Mouse (Mus musculus) CD4-positive, CD25-positive, alpha-beta regulatory T cell, adult 2 months (primary cell): ENCODE measurements around the gene Fam180a.
"Not testable (repeated sequence)": the region's sequence is repeated elsewhere in the genome, so short reads cannot be mapped to it uniquely, and the experiment has no call there.

Source experiments
- DNase-seq: peaks from one replicate; pipeline ENCODE4 v3.0.0-alpha.2; 2012; ENCODE audit warnings: low read depth, low spot score

Gene Fam180a

GRCm38 (mm10) chr6:35326111-35326515 lies at the start of gene Fam180a:
Gene Fam180a, minus strand, starts transcription at chr6:35326141.
- no peak for DNase-seq

DNA sequence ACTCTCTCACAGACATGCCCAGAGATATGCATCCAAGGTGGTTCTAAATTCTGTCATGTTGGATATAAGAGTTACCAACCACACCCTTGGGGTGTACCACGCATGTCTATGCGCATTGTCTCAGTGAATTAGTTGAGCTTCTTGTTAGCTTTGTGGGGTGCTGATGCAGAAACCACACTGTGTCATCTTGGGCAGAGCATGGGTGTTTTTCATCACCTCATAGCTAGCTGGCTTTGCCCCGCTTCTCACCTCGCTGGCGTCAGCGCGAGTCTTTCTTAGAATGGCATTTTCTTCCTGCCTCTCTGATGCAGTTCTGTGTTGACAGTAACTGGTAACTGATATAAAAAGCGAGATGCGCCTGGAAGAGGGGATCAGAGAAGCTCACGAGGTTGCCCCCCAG lies 48.1 kb upstream of the Fam180a start:
- DNase-seq = no peak

DNA sequence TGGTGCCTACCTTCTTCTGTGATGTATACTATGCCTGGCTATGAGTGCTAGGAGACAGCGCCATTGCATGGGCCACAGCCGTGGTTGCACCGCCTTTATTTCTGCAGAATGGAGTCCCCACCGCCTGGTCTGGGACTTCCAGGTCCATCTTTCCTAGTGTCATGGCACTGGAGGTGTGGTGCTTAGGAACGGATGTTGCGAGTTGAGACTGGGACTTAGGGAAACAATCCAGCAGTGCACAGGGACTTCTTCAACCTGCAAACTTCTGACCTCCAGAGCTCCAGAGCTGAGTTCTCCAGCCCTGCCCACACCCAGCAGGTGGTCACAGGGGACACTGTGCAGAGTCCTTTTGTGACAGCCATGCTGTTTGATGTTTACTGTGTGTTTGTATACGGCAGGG lies 44.4 kb upstream of the Fam180a start:
- no peak for DNase-seq

GRCm38 (mm10) chr6:35369578-35370282 lies 43.8 kb upstream of the Fam180a start:
- not testable (repeated sequence) for DNase-seq

GRCm38 (mm10) chr6:35362596-35362995 lies 36.7 kb upstream of the Fam180a start:
- no peak for DNase-seq

GRCm38 (mm10) chr6:35355320-35355719 lies 29.4 kb upstream of the Fam180a start:
- no peak for DNase-seq

GRCm38 (mm10) chr6:35354622-35354998 lies 28.7 kb upstream of the Fam180a start:
- DNase-seq = no peak

DNA sequence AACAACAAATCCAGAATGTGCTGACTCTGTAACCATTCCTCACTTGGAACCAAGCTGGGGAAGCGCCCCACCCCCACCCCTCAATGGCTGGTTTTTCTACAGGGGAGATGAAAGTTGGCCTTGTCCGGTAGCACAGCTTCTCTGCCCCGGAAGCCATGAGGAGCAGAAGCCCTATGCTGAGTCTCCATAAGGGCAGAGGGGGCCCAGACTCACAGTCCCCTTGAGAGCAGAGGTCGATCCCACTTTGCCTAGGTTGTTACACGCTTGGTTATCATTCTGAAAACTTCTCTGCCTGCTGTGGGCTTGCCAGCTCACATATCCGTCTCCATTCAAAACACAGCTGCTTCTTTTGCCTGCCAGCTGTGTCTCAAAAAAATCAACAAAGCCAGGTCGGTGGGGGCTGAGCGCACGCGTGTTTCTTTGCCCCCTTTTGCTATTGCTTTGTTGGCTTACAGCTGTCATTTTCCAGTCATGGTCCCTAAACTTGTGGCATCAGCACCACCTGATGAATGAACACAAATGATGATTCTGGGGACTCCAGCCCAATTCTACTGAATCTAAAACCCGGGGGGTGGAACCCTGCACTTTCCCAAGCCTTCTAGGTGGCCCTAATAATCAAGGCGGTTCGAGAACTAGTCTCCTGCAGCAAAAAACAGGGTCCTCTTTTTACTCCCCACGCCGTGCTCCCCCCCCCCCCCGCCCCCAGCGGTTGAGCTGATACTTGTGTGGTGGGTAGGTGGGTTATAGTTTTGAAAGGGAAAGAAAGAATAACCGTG lies 28.1 kb upstream of the Fam180a start:
- DNase-seq = no peak

GRCm38 (mm10) chr6:35353416-35353815 lies 27.5 kb upstream of the Fam180a start:
- no peak for DNase-seq

DNA sequence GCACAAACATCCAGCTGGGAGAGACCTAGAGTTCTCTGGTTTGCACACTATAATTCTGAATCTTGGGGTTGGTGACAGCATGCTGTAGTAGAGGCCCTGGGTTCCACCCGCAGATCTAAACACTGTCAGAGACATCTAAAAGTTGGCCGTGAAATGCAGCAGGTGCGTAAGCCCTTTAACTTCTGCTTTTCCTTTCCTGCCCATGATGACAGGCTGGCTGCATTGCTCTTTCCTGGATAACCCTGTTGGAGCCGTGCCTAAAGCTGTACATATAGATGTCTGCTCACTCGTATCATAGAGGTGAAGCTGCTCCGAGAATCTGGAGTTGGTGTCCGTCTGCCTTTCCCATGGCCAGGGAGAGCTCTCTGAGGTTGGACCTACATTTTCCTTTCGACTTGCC lies 26.9 kb upstream of the Fam180a start:
- no peak for DNase-seq

- DNase-seq = no peak
Observed at GRCm38 (mm10) chr6:35351826-35352225, 25.9 kb upstream of the Fam180a start.

DNA sequence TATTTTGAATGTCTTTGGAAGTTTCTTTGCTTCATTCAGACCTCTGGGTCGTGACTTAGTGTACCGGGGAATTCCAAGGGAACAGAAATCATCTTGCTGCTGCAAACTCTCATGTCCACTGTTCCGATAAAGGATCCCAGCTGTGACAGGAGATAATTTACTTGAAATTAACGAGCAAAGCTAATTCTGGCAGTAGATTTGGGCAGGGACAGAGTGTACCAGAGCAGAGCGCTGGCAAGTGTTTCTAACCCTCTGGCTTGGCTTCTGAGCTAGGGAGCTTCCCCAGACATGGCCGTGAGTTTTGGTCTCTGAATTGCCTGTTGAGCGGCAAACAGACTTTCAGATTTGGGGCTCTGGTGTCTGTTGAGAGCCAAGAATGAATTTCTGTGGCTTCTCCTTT lies 23.8 kb upstream of the Fam180a start:
- no peak for DNase-seq

- DNase-seq = no peak
Observed at GRCm38 (mm10) chr6:35338640-35339039, 12.7 kb upstream of the Fam180a start.

- no peak for DNase-seq
Observed at GRCm38 (mm10) chr6:35337836-35338235, 11.9 kb upstream of the Fam180a start.

GRCm38 (mm10) chr6:35335452-35335851 lies 9.5 kb upstream of the Fam180a start:
- no peak for DNase-seq

GRCm38 (mm10) chr6:35334278-35334677 lies 8.3 kb upstream of the Fam180a start:
- peak; percentile 2 for DNase-seq

- DNase-seq = no peak
Observed at GRCm38 (mm10) chr6:35333632-35334031, 7.7 kb upstream of the Fam180a start.

DNA sequence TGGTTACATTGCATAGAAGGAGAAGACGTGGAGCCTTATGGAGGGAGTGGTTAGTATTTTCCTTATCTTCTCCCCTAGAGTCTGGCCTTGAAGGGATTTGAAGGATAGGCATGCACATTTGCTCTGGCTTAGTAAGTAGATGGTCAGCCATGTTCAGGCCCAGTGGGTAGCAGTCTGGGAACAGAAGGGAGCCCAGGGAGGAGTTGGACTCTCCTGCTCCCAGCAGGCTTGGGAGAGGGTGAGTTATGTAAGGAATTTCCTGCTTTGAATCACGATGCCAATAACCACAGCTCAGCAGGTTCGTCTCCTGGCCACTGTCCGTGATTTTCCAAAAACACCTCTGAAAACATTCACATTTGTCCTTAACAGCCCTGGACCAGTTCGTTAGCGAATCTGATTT lies 4.9 kb upstream of the Fam180a start:
- no peak for DNase-seq

- no peak for DNase-seq
Observed at GRCm38 (mm10) chr6:35329956-35330355, 4.0 kb upstream of the Fam180a start.

DNA sequence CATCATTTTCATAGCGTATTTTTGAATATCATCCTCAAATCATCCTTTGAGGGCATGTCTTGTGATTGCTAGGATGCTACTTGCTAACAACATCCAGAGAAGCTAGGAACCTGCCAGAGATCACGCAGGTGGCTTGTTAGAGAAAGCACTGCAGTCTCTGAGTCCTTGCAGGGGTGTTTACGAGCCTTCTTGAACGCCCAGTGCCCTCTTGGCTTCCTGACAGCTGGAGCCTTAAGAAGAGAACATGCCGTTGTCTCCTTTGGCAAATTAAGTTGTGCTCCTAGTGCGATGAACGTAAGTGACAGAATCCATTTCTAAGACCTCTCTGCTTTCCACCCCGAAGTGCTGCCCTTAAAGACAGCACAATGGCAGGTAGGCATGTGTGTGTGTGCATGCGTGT lies 1.6 kb downstream of the Fam180a start:
- no peak for DNase-seq

DNA sequence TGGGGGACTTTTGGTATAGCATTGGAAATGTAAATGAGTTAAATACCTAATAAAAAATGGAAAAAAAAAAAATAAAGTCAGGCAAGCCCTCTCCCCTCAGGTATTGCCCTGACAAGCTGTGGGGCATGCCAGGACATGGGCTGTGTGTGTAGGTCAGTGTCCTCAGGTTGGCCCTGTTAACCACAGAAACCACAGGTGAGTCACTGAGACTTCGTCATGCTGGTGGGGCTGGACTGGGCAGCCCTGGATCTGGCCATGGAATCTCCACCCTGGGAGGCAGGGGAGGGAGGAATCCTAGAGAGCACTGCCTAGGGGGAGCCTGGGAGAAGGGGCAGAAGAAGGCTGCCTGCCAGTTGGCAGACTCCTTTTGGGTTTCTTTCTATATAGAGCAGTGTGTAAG lies 2.9 kb downstream of the Fam180a start:
- DNase-seq = no peak

- DNase-seq = no peak
Observed at GRCm38 (mm10) chr6:35321105-35321504, 4.8 kb downstream of the Fam180a start.

DNA sequence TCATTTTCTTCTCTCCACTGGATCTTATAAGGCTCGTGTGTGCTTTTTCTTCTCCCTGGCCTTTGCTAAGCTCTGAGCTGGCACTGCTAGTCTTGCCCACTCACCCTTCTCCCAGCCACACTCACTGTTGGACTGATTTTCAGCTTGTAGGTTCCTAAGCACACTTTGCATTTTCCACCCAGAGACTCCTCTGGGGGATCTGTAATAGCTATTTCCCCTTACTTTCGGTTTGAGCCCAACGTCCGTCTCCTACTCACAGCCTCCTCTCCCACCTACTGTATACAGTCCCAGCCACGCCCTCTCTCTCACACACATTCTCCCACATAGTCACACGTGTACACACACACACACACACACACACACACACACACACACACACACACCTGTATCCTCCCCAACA lies 6.1 kb downstream of the Fam180a start:
- DNase-seq = no peak
